Mouse (Mus musculus) activated CD4-positive, CD25-positive, alpha-beta regulatory T cell, adult 4 months (primary cell): Measurements from ENCODE around the gene Ripk4. TPM values are rescaled to one million over a fixed set of nuclear protein-coding genes. Genes with fewer than 3 reads are reported as not detected.

Experiments
- ATAC-seq: one replicate; pipeline ENCODE4 v1.8.0; 2017
- polyA plus RNA-seq, 2 experiments: library from polyadenylated mRNA; unstranded; fragments of 100-300 nt; shearing (Covaris generic); gene quantifications; one replicate each; pipeline ENCODE4 v1.2.1; 2017

Ripk4 gene
- polyA plus RNA-seq, 2 experiments from 2014 or later = 0.25 TPM; not detected in 1

- no peak for ATAC-seq
These were observed 28.7 kb downstream of the Ripk4 start for GRCm38 (mm10) chr16:97734760-97735322.

- no peak for ATAC-seq
These were observed 30.0 kb downstream of the Ripk4 start for GRCm38 (mm10) chr16:97733599-97733998.

- no peak for ATAC-seq
These were observed 33.3 kb downstream of the Ripk4 start for GRCm38 (mm10) chr16:97730321-97730720.

- no peak for ATAC-seq
These were observed 37.2 kb downstream of the Ripk4 start for GRCm38 (mm10) chr16:97726436-97726835.

- ATAC-seq = no peak
These were observed 43.5 kb downstream of the Ripk4 start for GRCm38 (mm10) chr16:97720093-97720492.

GRCm38 (mm10) chr16:97719392-97719983, 44.1 kb downstream of the Ripk4 start:
- no peak for ATAC-seq

- ATAC-seq = no peak
These were observed 47.0 kb downstream of the Ripk4 start for GRCm38 (mm10) chr16:97716567-97716966.

GRCm38 (mm10) chr16:97712129-97712528, 51.5 kb downstream of the Ripk4 start:
- no peak for ATAC-seq

GRCm38 (mm10) chr16:97701871-97702270, 61.7 kb downstream of the Ripk4 start:
- no peak for ATAC-seq

- ATAC-seq = no peak
These were observed 65.8 kb downstream of the Ripk4 start for GRCm38 (mm10) chr16:97697769-97698168.

GRCm38 (mm10) chr16:97695709-97696108, 67.9 kb downstream of the Ripk4 start:
- no peak for ATAC-seq

Other genes with a start within 250 kb of the Ripk4 start
- 1 to 10 TPM; 1.4 to 1.9 TPM for gene Fam3b, start 249.0 kb downstream of the Ripk4 start, polyA plus RNA-seq
- under 1 TPM in 1 of 2 experiments, not detected in 1; 0.05 TPM for gene Tmprss2, start 152.6 kb downstream of the Ripk4 start, polyA plus RNA-seq
- gene Prdm15, start 88.1 kb upstream of the Ripk4 start, polyA plus RNA-seq = 10 to 100 TPM; 10.6 to 14.5 TPM
- 1 to 10 TPM; 6.3 to 7.9 TPM for gene C2cd2, start 198.8 kb upstream of the Ripk4 start, polyA plus RNA-seq
- 1 to 10 TPM; 7.4 to 7.7 TPM for gene Zbtb21, start 198.8 kb upstream of the Ripk4 start, polyA plus RNA-seq
- 10 to 100 TPM; 42.4 to 59.0 TPM for gene B230307C23Rik, start 233.5 kb upstream of the Ripk4 start, polyA plus RNA-seq